Mouse (Mus musculus): Measurements from ENCODE around the gene Psmc3.

- TF ChIP-seq CTCF (IDR thresholded peaks at IDR 0.05) (no peak), EP300 (IDR thresholded peaks at IDR 0.05) (no peak)
These were observed 60.0 kb downstream of the Psmc3 start for GRCm38 (mm10) chr2:91113852-91114251.

Measured in lung, postnatal 0 days (tissue).